Mouse (Mus musculus) small intestine, adult 2 months (tissue): Measurements from ENCODE around the gene Irf3.

Source experiments
- CTCF ChIP-seq: fragments of 200-500 bp; IDR thresholded peaks from 2 replicates; pipeline ENCODE4 v1.5.1; 2012; ENCODE audit warnings: low read depth, mild to moderate bottlenecking, control low read depth, inconsistent platforms, low read length, moderate library complexity, mixed read lengths; ENCODE audit not compliant: insufficient replicate concordance, insufficient read length; ENCODE audit errors: extremely low read depth
- POLR2A ChIP-seq: fragments of 200-500 bp; IDR thresholded peaks from 2 replicates; pipeline ENCODE4 v1.6.1; 2012; ENCODE audit warnings: low read depth, mild to moderate bottlenecking, control low read depth, inconsistent platforms, low read length, moderate library complexity

- TF ChIP-seq POLR2A: no peak
- TF ChIP-seq CTCF: no peak
These were observed 33.4 kb downstream of the Irf3 start for GRCm38 (mm10) chr7:45030857-45031256.
